Mouse (Mus musculus) testis, adult 2 months (tissue): ENCODE data around the gene Kif22.

ENCODE experiments used
- CTCF ChIP-seq: fragments of 200-500 bp; IDR thresholded peaks from 2 replicates; pipeline ENCODE4 v1.5.1; 2012; ENCODE audit warnings: low read depth, mild to moderate bottlenecking, inconsistent platforms, low read length, moderate library complexity; ENCODE audit not compliant: control insufficient read depth, insufficient read depth, insufficient replicate concordance
- POLR2A ChIP-seq: fragments of 200-500 bp; IDR thresholded peaks from 2 replicates; pipeline ENCODE4 v1.6.1; 2012; ENCODE audit warnings: low read depth, mild to moderate bottlenecking, inconsistent platforms, low read length, moderate library complexity; ENCODE audit not compliant: control insufficient read depth

GRCm38 (mm10) chr7:127003620-127004019 is 38.7 kb downstream of the Kif22 start:
- TF ChIP-seq CTCF (no peak), POLR2A (no peak)
